Mouse (Mus musculus): ENCODE results near the gene Ppie. TPM values are rescaled to one million over a fixed set of nuclear protein-coding genes. Genes with fewer than 3 reads are reported as not detected.

The Ppie gene
- polyA plus RNA-seq (2012; rRNA removed): 10.4 and 11.8 TPM in 2 replicates

GRCm38 (mm10) chr4:123139513-123140154 is at the start of gene Ppie:
Ppie (minus strand) TSS chr4:123139951.

DNA sequence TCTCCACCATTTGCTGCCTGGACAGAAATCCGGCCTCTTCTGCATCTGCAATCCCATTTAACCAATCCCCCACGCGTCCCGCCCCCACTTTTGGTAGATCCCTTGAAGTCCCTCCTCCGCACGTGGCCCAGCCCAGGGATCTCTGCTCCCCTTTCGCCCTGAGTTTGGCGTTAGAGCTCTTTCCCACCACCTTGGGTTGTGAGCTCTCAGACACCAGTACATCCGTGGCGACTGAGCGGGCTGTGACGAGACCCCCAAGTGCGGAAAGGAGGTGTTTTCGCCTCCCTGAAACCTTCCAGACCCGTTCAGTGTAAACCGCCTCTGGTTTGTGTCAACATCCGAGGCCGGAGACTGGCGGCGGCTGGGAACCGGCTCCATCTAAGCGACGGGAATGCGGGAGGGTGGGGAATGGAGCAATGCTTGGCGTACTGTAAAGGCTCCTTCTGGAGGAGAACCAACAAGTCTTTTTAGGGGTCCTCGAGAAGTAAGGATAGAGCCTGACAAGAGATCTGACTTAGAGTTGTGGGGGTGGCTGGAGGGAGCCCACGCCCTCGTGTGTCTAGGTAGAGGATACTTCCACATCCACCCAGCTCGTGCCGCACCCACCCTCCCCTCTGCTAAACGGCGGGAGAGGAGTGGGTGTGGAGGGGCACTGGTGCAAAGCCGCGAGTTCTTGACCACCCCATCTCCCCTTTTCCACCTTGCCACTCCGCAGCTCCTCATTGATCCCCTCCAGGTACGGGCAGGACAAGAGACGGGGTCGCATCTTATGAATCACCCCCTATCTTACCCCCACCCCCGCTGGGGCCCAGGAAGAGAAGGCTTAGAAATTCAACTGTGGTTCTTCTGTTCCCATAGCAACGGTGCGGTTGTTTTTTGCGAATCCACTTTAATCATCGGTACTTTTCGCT is 42.8 kb upstream of the Ppie start, which contains the start of gene Hpcal4:
Hpcal4 (plus strand) TSS at position 900 of the 911 bp plus-strand sequence.

DNA sequence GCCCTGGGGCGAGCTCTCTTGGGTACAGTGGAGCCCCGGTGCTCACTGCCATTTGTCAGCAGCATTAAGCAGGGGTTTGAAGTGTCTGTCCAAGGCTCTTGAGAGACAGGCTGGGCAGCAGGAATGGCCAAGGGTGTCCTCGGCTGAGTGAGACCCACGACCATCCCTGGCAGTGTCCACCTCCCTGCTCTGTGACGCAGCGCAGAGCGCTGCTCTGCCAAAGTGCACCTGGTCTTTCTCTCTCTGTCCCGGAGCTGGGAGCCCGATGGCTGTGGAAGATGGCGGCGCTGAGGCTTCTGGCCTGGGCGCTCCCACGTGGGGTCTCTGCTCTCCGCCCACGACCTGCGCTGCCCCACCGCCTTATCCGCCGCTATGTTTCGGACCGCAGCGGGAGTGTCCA is 23.7 kb downstream of the Ppie start, which contains the start of gene Oxct2b:
Oxct2b (plus strand) TSS at position 256 of the 400 bp plus-strand sequence.

GRCm38 (mm10) chr4:123104651-123105450 is 34.9 kb downstream of the Ppie start, which contains the start of gene Bmp8b:
Bmp8b (plus strand) TSS chr4:123105165.

Other genes with a start within 250 kb of the Ppie start
- 3.5 and 4.2 TPM in 2 replicates for gene Mfsd2a, start 178.8 kb downstream of the Ppie start, polyA plus RNA-seq (2012; rRNA removed)
- gene Mycl, start 144.3 kb downstream of the Ppie start, polyA plus RNA-seq (2012; rRNA removed): 8.3 and 9.4 TPM in 2 replicates
- 3.2 and 3.9 TPM in 2 replicates for gene Trit1, start 123.4 kb downstream of the Ppie start, polyA plus RNA-seq (2012; rRNA removed)
- gene Bmp8b, start 34.8 kb downstream of the Ppie start, polyA plus RNA-seq (2012; rRNA removed): 3.5 and 5.2 TPM in 2 replicates
- gene Oxct2b, start 23.7 kb downstream of the Ppie start, polyA plus RNA-seq (2012; rRNA removed): 0.32 and 0.36 TPM in 2 replicates
- 1.3 and 1.4 TPM in 2 replicates for gene Hpcal4, start 43.3 kb upstream of the Ppie start, polyA plus RNA-seq (2012; rRNA removed)
- 2.4 and 4.6 TPM in 2 replicates for gene Nt5c1a, start 61.6 kb upstream of the Ppie start, polyA plus RNA-seq (2012; rRNA removed)
- gene Heyl, start 93.6 kb upstream of the Ppie start, polyA plus RNA-seq (2012; rRNA removed): 1.9 and 2.0 TPM in 2 replicates
- 178 and 192 TPM in 2 replicates for gene Pabpc4, start 122.4 kb upstream of the Ppie start, polyA plus RNA-seq (2012; rRNA removed)
- 0.69 and 0.74 TPM in 2 replicates for gene Oxct2a, start 183.7 kb upstream of the Ppie start, polyA plus RNA-seq (2012; rRNA removed)
- gene Bmp8a, start 203.3 kb upstream of the Ppie start, polyA plus RNA-seq (2012; rRNA removed): 15.2 and 19.2 TPM in 2 replicates

Data from colon, adult 2 months (tissue).